Mouse (Mus musculus) G1E (cell line): ENCODE data around the gene Ccnl1. TPM values are rescaled to one million over a fixed set of nuclear protein-coding genes. Genes with fewer than 3 reads are reported as not detected.

Source experiments
- ATAC-seq: 2 replicates; pipeline ENCODE4 v1.8.0; 2016; ENCODE audit warnings: mild to moderate bottlenecking; ENCODE audit not compliant: insufficient number of reproducible peaks, poor library complexity, low FRiP score, severe bottlenecking; ENCODE audit errors: extremely low read depth
- DNase-seq: peaks from one replicate; pipeline ENCODE4 v3.0.0; 2012; ENCODE audit warnings: low spot score
- H3K27me3 ChIP-seq: 2 replicates; pipeline ENCODE4 v1.6.1; 2012; ENCODE audit warnings: mild to moderate bottlenecking, low read length, inconsistent platforms; ENCODE audit not compliant: insufficient read depth
- H3K36me3 ChIP-seq: replicated peaks from 2 replicates; pipeline ENCODE3; 2012; ENCODE audit warnings: mild to moderate bottlenecking, inconsistent platforms
- H3K4me1 ChIP-seq: 2 replicates; pipeline ENCODE4 v1.6.1; 2012; ENCODE audit warnings: low read depth, low read length, inconsistent platforms, mixed read lengths; ENCODE audit not compliant: insufficient read depth
- H3K4me3 ChIP-seq: 2 replicates; pipeline ENCODE4 v1.5.1; 2012; ENCODE audit warnings: low read depth, mild to moderate bottlenecking, inconsistent platforms, low read length, moderate library complexity, mixed read lengths
- H3K9me3 ChIP-seq: replicated peaks from 2 replicates; pipeline ENCODE4 v1.6.1; 2012; ENCODE audit warnings: inconsistent platforms
- CTCF ChIP-seq: IDR thresholded peaks from 2 replicates; pipeline ENCODE4 v1.5.1; 2012; ENCODE audit warnings: low read depth, low read length, inconsistent platforms, mixed read lengths
- GATA1 ChIP-seq: IDR thresholded peaks from 2 replicates; pipeline ENCODE4 v1.6.1; 2012; ENCODE audit warnings: borderline replicate concordance, low read length, inconsistent platforms, mixed read lengths
- GATA2 ChIP-seq: IDR thresholded peaks from 2 replicates; pipeline ENCODE4 v1.6.1; 2012; ENCODE audit warnings: low read depth, low read length, inconsistent platforms, borderline replicate concordance
- POLR2AphosphoS5 ChIP-seq: IDR thresholded peaks from 2 replicates; pipeline ENCODE4 v1.6.1; 2012; ENCODE audit warnings: low read depth, low read length, inconsistent platforms; ENCODE audit not compliant: insufficient replicate concordance
- TAL1 ChIP-seq: conservative IDR thresholded peaks from 2 replicates; pipeline ENCODE4 v1.6.1; 2012; ENCODE audit warnings: low read depth, low read length, inconsistent platforms, mixed read lengths
- polyA plus RNA-seq: library from polyadenylated mRNA; stranded (reverse); fragments of >175 nt; gene quantifications from 2 replicates; pipeline ENCODE4 v1.2.3, GENCODE M21; 2012
- total RNA-seq, 2 experiments: library from RNA; stranded (forward) in 1 of 2; stranded (reverse) in 1 of 2; fragments of 200-1000 nt in 1 of 2; fragments of >200 nt in 1 of 2; fragmentation: Nextera tagmentation in 1 of 2; gene quantifications; 2 replicates each; pipeline ENCODE4 v1.2.3; 2014 to 2017

Ccnl1 gene
- total and polyA plus RNA-seq, 3 experiments, result 30.5 to 227 (median 167) TPM

DNA sequence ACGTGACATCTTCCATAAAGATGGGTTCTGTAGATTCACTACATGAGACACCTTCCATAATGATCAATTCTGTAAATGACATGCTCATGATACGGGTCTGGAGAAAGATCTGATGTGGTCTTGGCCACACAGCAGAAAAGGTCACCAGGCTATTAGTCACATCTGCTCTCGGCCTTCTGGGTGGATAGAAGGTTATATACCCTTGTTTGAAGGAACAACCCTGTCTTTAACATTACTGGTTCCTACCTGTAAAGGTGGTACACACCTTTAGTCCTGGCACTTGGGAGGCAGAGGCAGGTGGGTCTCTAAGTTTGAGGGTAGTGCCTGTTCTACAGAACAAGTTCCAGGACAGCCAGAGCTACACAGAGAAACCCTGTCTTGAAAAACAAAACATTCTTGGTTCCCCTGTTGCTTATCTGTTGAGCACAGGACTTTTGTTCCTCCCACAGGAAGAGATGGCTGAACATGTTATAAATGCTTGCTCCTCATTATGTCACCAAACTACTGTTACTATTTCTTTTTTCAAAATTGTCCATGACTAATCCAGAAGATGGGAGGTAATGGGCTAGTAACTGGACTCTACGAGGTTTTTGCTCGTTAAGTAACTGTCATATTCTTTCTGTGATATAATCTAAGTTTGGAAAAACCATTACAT, 2.4 kb upstream of the Ccnl1 start:
- no peak overlapping the region for H3K4me3 ChIP-seq
- DNase-seq, result no peak
- H3K4me1 ChIP-seq, result peaks cover 33% of the 10 kb centered on the region
- peak; percentile 29; the same call in 1 of the 2 replicates for ATAC-seq
- TF ChIP-seq TAL1, result peak; percentile 35; the same call in 1 of the 2 replicates
- TF ChIP-seq CTCF, result no peak
- H3K36me3 ChIP-seq, result peaks cover 22% of the 10 kb centered on the region
- H3K9me3 ChIP-seq, result no peaks in the 10 kb centered on the region
- no peaks in the 10 kb centered on the region for H3K27me3 ChIP-seq

DNA sequence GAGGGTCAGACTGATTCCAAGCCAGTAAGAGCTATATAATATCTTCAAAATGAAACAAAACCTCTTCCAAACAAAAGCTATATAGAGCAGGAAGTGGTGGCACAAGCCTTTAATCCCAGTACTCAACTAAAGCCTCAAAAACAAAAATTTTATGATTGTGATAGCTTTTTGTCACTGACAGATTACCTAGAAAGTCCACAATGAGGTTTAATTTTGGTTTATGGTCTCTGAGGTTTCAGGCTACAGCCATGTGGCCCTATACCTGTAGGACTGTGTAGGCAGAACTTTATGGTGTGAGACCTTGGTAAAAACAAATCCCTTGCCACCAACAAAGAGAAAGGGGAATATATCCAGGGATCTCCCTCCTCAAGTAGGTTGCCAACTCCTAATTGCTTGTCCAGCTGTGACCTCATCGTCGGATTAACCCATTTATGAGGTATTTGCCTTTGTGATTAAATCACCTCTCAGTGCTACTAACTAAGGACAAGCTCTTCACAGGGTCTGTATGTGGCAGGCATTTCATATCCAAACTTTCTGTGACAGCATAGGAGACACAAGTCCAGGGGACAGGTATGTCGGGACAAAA, 1.5 kb upstream of the Ccnl1 start:
- no peak for TF ChIP-seq POLR2AphosphoS5
- TF ChIP-seq GATA1, result no peak
- no peak for TF ChIP-seq CTCF
- TF ChIP-seq GATA2, result no peak
- TF ChIP-seq TAL1, result no peak
- ATAC-seq, result no peak
- Histone ChIP-seq H3K4me1 (peaks cover 37% of the 10 kb centered on the region), H3K36me3 (peaks cover 25% of the 10 kb centered on the region), H3K4me3 (peak overlapping the region; percentile 99; the same call in 1 of the 2 replicates), H3K27me3 (no peaks in the 10 kb centered on the region), H3K9me3 (no peaks in the 10 kb centered on the region)
- no peak for DNase-seq

DNA sequence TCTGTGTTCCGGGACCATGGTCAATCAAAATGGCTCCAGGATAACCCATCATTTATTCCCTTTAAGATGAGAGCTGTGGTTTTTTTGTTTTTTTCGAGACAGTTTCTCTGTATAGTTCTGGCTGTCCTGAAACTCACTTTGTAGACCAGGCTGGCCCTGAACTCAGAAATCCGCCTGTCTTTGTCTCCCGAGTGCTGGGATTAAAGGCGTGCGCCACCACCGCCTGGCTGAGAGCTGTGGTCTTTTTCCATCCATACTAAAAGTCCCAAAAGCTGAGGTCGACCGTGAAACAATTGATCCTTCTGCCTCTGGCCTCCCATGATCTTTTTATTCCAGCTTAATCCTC, 764 bp upstream of the Ccnl1 start:
- no peak for ATAC-seq
- DNase-seq, result no peak
- Histone ChIP-seq H3K36me3 (peaks cover 31% of the 10 kb centered on the region), H3K27me3 (no peaks in the 10 kb centered on the region), H3K4me1 (peaks cover 42% of the 10 kb centered on the region), H3K4me3 (peak overlapping the region; percentile 99), H3K9me3 (no peaks in the 10 kb centered on the region)
- TF ChIP-seq TAL1 (no peak), GATA2 (no peak), POLR2AphosphoS5 (no peak), CTCF (no peak), GATA1 (no peak)

DNA sequence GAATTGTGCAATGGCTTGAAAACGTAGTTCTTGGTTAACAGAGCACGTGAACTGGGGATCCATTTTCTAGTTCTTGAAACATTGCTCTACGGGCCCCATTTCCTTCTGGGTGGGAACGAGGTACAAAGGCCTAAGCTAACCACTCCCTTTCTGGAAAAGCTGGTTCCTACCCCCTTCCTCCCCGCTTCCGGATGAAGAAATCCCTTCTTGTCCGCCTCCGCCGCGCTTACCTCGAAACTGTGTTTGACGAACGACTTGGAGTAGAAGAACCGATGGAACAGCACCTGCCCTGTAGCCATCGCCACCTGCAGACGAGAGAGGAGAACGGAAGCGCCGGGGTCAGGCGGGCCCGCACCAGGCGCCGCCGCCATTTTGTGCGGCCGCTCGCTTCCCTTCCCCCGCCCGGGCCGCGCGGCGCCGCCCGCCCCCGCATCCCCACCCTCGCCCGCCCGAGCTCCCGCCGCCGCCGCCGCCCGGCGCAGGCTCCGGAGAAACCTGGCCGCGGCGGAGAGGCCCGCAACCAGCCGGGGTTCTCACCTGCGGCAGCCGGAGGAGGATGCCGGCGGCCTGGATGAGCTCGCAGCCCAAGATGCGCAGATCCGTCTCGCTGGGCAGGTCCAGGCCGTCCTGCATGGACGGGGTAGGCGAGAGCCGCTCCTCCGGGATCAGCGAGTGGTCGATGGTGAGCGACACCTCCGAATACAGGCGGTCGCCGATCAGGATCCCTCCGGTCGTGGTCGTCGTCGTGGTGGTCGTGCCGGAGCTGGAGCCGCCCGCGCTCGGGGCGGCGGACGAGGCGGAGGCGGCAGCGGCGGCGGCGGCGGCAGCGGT, 563 bp downstream of the Ccnl1 start:
- Histone ChIP-seq H3K4me1 (peaks cover 43% of the 10 kb centered on the region), H3K27me3 (no peaks in the 10 kb centered on the region), H3K4me3 (peak overlapping the region; percentile 99), H3K9me3 (no peaks in the 10 kb centered on the region), H3K36me3 (peaks cover 36% of the 10 kb centered on the region)
- peak; percentile 29 for DNase-seq
- TF ChIP-seq GATA2, result no peak
- TF ChIP-seq POLR2AphosphoS5, result no peak
- TF ChIP-seq GATA1, result no peak
- TF ChIP-seq TAL1, result no peak
- TF ChIP-seq CTCF, result no peak
- ATAC-seq, result 0 out of 2 replicates have a peak, but pooled peaks have one; percentile 15

DNA sequence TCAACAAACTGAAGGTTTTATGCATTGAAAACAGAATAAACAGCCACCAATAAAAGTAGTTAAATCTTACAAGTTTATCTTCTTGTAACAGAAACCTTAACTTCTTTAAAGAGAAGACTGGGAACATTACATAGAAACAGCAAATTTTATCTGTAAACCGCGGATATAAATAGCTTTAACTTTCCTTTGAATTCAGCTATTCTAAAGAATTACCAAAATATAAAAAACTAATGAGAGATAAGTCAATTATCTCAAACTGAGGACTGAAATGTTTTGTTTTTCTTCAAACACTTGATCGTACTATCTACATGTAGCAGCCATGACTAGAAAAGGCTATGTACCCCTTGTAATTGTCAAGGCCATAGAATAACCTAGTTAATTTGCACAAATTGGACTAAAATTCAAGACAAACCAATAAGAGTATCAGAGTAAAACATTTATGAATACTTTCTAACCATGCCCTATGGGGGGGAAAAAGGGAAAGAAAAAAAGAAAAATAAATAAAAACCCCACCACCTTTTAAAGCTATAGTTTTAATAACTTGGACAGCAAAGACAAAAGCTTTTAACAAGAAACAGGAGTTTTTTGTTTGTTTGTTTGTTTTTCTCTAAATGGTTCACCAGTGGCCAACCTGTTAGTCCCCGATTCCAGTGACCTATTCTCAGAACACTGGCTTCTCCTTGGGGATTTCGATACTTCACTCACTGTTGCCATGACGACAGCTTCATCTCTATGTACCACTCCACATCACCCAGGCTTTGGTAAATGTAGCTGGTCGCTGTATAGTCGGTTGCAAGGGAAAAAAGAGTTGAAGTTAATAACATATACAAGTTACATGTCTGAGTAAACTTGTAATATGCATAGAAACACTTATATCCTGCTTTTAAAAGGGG, 3.3 kb downstream of the Ccnl1 start:
- TF ChIP-seq TAL1, result no peak
- no peak for TF ChIP-seq POLR2AphosphoS5
- no peak for TF ChIP-seq CTCF
- peaks cover 59% of the 10 kb centered on the region for H3K36me3 ChIP-seq
- no peaks in the 10 kb centered on the region for H3K27me3 ChIP-seq
- peaks cover 40% of the 10 kb centered on the region for H3K4me1 ChIP-seq
- peak overlapping the region; percentile 44; the same call in 1 of the 2 replicates for H3K4me3 ChIP-seq
- ATAC-seq (no peak), DNase-seq (no peak)
- no peaks in the 10 kb centered on the region for H3K9me3 ChIP-seq

DNA sequence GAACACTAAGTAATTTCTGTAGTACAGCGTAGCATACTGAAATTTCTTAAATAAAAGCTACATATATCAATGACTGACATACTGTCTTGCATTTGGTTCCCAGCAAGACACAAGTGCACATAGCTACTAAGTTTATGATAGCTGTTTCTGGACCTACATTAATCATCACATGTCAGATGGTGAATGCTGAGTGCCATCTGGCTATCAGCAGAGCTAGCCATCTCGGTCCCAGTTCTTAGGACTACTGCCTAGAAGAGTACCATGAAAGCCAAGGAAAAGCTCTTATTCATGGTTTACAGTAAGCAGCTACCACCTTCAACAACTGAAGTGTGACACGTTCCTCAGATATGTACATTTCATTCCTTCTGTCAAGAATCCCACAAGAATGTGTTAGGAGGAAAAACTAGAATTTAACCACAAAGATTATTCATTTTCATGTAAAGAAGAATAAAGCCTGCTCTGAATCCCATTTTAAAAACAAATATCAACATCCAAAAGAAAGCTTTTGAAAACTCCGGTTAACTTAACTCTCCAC, 7.2 kb downstream of the Ccnl1 start:
- ATAC-seq, result no peak
- Histone ChIP-seq H3K9me3 (no peaks in the 10 kb centered on the region), H3K4me3 (no peak overlapping the region), H3K36me3 (peaks cover 77% of the 10 kb centered on the region), H3K27me3 (no peaks in the 10 kb centered on the region), H3K4me1 (peaks cover 24% of the 10 kb centered on the region)
- DNase-seq, result no peak
- TF ChIP-seq POLR2AphosphoS5 (no peak), TAL1 (no peak), CTCF (no peak), GATA1 (no peak), GATA2 (no peak)
